Comparison of ENCODE assay signal across 8 mouse cellular contexts in the genomic region with DNA sequence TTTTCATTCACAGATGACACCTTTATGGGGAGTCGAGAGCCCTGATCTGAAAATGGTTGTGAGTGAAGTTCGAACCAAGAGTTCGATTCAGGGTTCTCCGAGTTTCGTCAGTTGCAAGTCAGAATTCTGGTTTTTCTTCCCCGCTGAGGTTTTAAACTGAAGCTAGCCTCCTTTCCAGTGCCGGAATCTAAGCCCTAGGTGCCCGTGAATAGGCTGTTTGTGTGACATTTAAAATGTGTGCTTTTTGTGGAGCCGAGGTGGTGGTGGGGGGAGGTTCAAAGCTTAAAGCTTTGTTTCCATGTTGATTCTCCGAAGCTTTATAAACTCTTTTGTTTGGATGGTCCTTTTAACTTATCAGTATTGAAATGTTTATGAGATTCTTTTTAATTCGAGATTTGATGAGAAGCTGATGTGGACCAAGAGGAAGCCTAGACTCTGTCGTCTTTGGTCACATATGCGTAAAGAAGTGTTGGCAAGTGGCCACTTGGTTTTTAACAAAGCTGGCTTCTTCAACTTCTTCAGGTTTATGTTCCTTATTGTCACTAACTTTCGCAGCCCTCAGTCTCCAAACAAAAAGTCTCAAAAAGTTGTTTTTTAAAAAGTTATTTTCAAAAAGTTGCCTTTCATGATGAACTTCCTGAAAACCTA. TPM values are rescaled to one million over a fixed set of nuclear protein-coding genes. Genes with fewer than 3 reads are reported as not detected.
DNase-seq lines count a peak whose midpoint lies in the region; ATAC-seq and TF ChIP-seq lines count a peak whose summit lies in the region.

No protein-coding gene starts in this region.

- ATAC-seq in lung, embryonic 16.5 days (ENCODE audit: low read depth), result no peak
- no peak for ATAC-seq in erythroid progenitor cell, adult 5-6 weeks (replicated peaks; ENCODE audit: low FRiP score, poor library complexity, severe bottlenecking)

- 3% methylated on average over 14 of the region's 14 CpGs for WGBS in kidney, adult 2 months
- WGBS in lung, embryonic 16.5 days, result 3% methylated on average over 14 of the region's 14 CpGs

- TF ChIP-seq POLR2A in kidney, adult 2 months (IDR thresholded peaks at IDR 0.05; ENCODE audit: low read depth, low read length), result no peak

- H3K4me1 ChIP-seq in kidney, adult 2 months (ENCODE audit: control insufficient read depth, insufficient read depth, low read length), result peaks cover 2% of the 10 kb centered on the region; the same call in 1 of the 2 replicates
- H3K4me1 ChIP-seq in lung, embryonic 16.5 days (replicated peaks; ENCODE audit: control insufficient read depth, insufficient read depth, low read length), result peaks cover 5% of the 10 kb centered on the region

- H3K36me3 ChIP-seq in kidney, adult 2 months (ENCODE audit: control insufficient read depth, insufficient read depth, low read length), result no peaks in the 10 kb centered on the region
- no peaks in the 10 kb centered on the region for H3K36me3 ChIP-seq in lung, embryonic 16.5 days (ENCODE audit: control insufficient read depth, insufficient read depth, low read length)

- DNase-seq in kidney, adult 2 months, result no peak
- no peak for DNase-seq in kidney, adult 18-20 months
- peak; percentile 49 for DNase-seq in NIH3T3 (ENCODE audit: low read depth)
- DNase-seq in heart, postnatal 10 days, result peak; percentile 24 to 25
- no peak for DNase-seq in spleen, postnatal 4 days (ENCODE audit: low spot score in 2 of 2)
- no peak for DNase-seq in layer of hippocampus, postnatal 14 days (ENCODE audit: low spot score in 2 of 2)

- peak overlapping the region; percentile 99 for H3K4me3 ChIP-seq in kidney, adult 2 months (ENCODE audit: insufficient read depth, low read depth, low read length)
- peak overlapping the region; percentile 96 for H3K4me3 ChIP-seq in lung, embryonic 16.5 days (ENCODE audit: low read length)

- H3K4me2 ChIP-seq in lung, embryonic 16.5 days (ENCODE audit: low read depth, low read length), result peak overlapping the region; percentile 60

- peak overlapping the region; percentile 57 for H3K27ac ChIP-seq in kidney, adult 2 months (ENCODE audit: insufficient read depth, low read depth, low read length)
- H3K27ac ChIP-seq in lung, embryonic 16.5 days (ENCODE audit: low read length), result peak overlapping the region; percentile 97

- H3K9ac ChIP-seq in lung, embryonic 16.5 days (ENCODE audit: low read length), result peak overlapping the region; percentile 97

- TF ChIP-seq CTCF in kidney, adult 2 months (conservative IDR thresholded peaks at IDR 0.05; ENCODE audit: insufficient read depth, insufficient read length, low read depth, low read length), result no peak

- H3K27me3 ChIP-seq in kidney, adult 2 months (replicated peaks; ENCODE audit: control insufficient read depth, insufficient read depth, low read length), result no peaks in the 10 kb centered on the region
- H3K27me3 ChIP-seq in lung, embryonic 16.5 days (ENCODE audit: control insufficient read depth, insufficient read depth, low read depth, low read length), result no peaks in the 10 kb centered on the region

- H3K9me3 ChIP-seq in lung, embryonic 16.5 days (ENCODE audit: control insufficient read depth, low read length), result no peaks in the 10 kb centered on the region

- intact Hi-C loops in heart, postnatal 10 days (cut with DNase I), result loop anchor here (2.0 kb wide), 2 partner anchors 27 to 53 kb away; a partner anchor contains a TSS

RNA-seq across cellular contexts. Expression of a gene that starts 1.4 kb away (rescaled TPM):
- polyA plus RNA-seq in kidney, adult 2 months (2012; rRNA removed), result 18.0 and 18.7 TPM in 2 replicates
- 100 to 1,000 TPM; 127 to 129 TPM for total RNA-seq in heart, postnatal 10 days (2021)
- 24.1 and 30.9 TPM in 2 replicates for polyA plus RNA-seq in lung, embryonic 16.5 days (2015; fragmentation: Nextera tagmentation; extraction: Ambion mirVana)
- 23.9 and 67.4 TPM in 2 replicates for total RNA-seq in erythroid progenitor cell, adult 5-6 weeks (2015; ENCODE audit: low replicate concordance)
- 20.7 and 27.0 TPM in 2 replicates for total RNA-seq in erythroid progenitor cell, adult 5-6 weeks (2017; ENCODE audit: low replicate concordance)
- 100 to 1,000 TPM; 220 to 224 TPM for total RNA-seq in layer of hippocampus, postnatal 14 days (2021)

RNA-seq across cellular contexts. Expression of a gene that starts 27.6 kb away (rescaled TPM):
- 4.9 and 5.0 TPM in 2 replicates for polyA plus RNA-seq in kidney, adult 2 months (2012; rRNA removed)
- 1 to 10 TPM; 7.5 to 8.1 TPM for total RNA-seq in heart, postnatal 10 days (2021)
- 21.9 and 23.2 TPM in 2 replicates for polyA plus RNA-seq in lung, embryonic 16.5 days (2015; fragmentation: Nextera tagmentation; extraction: Ambion mirVana)
- 4.7 and 19.3 TPM in 2 replicates for total RNA-seq in erythroid progenitor cell, adult 5-6 weeks (2015; ENCODE audit: low replicate concordance)
- 0.39 and 4.0 TPM in 2 replicates for total RNA-seq in erythroid progenitor cell, adult 5-6 weeks (2017; ENCODE audit: low replicate concordance)
- 10 to 100 TPM in 1 of 2 experiments, 1 to 10 TPM in 1; 8.2 to 10.7 TPM for total RNA-seq in layer of hippocampus, postnatal 14 days (2021)

RNA-seq across cellular contexts. Expression of a gene that starts 51.8 kb away (rescaled TPM):
- polyA plus RNA-seq in kidney, adult 2 months (2012; rRNA removed), result 21.1 and 24.8 TPM in 2 replicates
- 100 to 1,000 TPM; 128 to 136 TPM for total RNA-seq in heart, postnatal 10 days (2021)
- polyA plus RNA-seq in lung, embryonic 16.5 days (2015; fragmentation: Nextera tagmentation; extraction: Ambion mirVana), result 68.9 and 70.2 TPM in 2 replicates
- total RNA-seq in erythroid progenitor cell, adult 5-6 weeks (2015; ENCODE audit: low replicate concordance), result 36.5 and 48.7 TPM in 2 replicates
- total RNA-seq in erythroid progenitor cell, adult 5-6 weeks (2017; ENCODE audit: low replicate concordance), result 101 and 152 TPM in 2 replicates
- 100 to 1,000 TPM; 177 to 192 TPM for total RNA-seq in layer of hippocampus, postnatal 14 days (2021)

Comparison
In these comparisons a context has a peak if more than half of its experiments do, and no peak if none do; other contexts are left out.
1. DNase-seq: peak in NIH3T3 (single experiment) and heart, postnatal 10 days (2 of 2); none in kidney, adult 2 months (single experiment), kidney, adult 18-20 months (single experiment), spleen, postnatal 4 days (0 of 2) and layer of hippocampus, postnatal 14 days (0 of 2).